Mouse (Mus musculus) heart, postnatal 36 days (tissue): ENCODE results near the gene Btbd3. TPM values are rescaled to one million over a fixed set of nuclear protein-coding genes. Genes with fewer than 3 reads are reported as not detected.

Source experiments
- DNase-seq, 2 experiments: peaks; one replicate each; pipeline ENCODE4 v3.0.0; 2021 to 2022
- intact Hi-C: fragments of 180-260 bp; cut with DNase I; formaldehyde crosslinking; loops from one replicate; pipeline ENCODE4 v1.15.1; 2025
- total RNA-seq, 2 experiments: library from RNA; stranded (reverse); gene quantifications; 2 replicates each; pipeline ENCODE4 v1.2.3; 2021

Gene Btbd3
- 10 to 100 TPM; 13.8 to 17.0 TPM for total RNA-seq

DNA sequence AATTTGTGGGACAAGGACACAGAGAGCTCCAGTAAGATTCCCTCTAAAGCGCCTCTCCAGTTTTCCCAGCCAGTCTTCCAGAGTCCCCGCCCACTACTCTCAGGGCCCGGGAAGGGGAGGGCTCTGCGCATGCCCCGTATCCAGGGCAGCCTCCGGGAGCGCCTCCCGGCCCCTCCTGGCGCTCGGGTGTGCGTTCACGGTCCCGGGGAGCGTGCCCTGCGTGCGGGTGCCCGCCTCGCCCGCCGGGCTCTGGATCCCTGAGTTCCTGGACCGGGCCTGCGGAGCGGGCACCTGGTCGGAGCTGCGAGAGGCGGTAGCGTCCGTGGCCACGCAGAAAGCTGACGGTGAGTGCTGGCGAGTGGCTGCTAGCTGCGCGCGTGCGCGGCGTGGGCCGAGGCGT, at the start of gene Btbd3:
Gene Btbd3 (plus strand): TSS at position 155 of the 400 bp plus-strand sequence.
- peak; percentile 92 to 96 for DNase-seq
- intact Hi-C loops = loop anchor here (2.0 to 5.0 kb wide), 2 partner anchors 22 to 39 kb away; no protein-coding TSS in a partner anchor

DNA sequence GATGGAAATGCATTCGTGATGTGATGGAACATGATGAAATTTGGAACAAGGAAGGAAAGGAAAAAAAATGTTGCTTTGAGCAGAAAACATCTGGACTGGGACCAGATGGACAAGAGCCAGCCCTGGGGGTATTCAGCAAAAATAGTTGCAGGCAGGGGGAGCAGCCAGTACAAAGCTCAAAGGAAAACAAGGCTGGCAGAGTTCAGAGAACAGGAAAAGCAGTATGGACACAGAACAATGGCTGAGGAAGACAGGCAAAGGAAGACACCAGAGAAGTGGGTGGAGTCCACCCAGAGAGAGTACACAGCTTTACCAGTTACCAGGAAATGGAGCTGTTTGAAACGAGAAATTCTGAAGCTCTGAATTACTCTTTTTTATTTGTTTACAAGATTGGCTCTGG, 40.8 kb upstream of the Btbd3 start:
- peak; percentile 75 to 78 for DNase-seq
- intact Hi-C loops = loop anchor here (5.0 to 10.0 kb wide), 3 partner anchors 42 to 183 kb away; partner anchors contain the start of gene Btbd3

DNA sequence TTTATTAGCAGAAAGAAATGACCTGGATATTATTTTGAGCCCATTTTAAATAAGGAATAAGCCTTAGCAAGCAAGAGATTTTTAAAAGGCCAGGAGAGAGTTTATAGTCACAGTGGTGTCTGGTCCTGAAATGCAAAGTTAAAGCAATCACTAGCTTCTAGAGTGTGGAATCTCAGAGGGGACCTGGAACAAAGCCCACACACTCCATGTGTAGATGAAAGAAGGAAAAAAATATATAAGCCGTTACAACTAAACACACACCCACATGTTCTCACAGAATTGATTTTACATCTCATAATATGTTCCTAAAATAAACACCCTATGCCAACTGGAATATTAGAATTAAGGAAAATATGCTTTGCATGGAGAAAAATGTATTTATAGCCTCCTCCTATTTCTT, 36.1 kb upstream of the Btbd3 start:
- DNase-seq = no peak
- intact Hi-C loops = no loop called here

GRCm38 (mm10) chr2:138232247-138232646, 24.1 kb upstream of the Btbd3 start:
- intact Hi-C loops = no loop called here
- DNase-seq = no peak

GRCm38 (mm10) chr2:138236149-138236548, 20.2 kb upstream of the Btbd3 start:
- no peak for DNase-seq
- intact Hi-C loops = no loop called here

DNA sequence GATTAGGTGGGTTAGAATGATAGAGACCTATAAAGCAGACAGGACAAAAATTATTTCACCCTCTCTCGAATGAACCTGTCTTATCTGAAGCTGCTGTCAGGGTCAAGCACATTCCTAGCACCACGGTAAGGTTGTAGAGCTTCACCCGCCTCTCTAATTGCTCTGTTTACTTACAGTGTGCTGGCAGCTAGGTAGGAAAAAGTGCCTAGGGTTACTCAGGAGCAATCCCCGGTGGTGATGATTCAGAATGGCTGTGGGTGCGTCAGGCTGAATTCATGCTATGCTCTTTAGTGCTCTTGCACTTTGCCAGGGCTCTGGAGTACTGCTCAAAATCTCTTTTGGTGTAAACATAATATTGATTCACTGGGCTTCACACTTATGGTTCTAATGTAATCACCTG, 13.9 kb upstream of the Btbd3 start:
- no peak for DNase-seq
- intact Hi-C loops = no loop called here

DNA sequence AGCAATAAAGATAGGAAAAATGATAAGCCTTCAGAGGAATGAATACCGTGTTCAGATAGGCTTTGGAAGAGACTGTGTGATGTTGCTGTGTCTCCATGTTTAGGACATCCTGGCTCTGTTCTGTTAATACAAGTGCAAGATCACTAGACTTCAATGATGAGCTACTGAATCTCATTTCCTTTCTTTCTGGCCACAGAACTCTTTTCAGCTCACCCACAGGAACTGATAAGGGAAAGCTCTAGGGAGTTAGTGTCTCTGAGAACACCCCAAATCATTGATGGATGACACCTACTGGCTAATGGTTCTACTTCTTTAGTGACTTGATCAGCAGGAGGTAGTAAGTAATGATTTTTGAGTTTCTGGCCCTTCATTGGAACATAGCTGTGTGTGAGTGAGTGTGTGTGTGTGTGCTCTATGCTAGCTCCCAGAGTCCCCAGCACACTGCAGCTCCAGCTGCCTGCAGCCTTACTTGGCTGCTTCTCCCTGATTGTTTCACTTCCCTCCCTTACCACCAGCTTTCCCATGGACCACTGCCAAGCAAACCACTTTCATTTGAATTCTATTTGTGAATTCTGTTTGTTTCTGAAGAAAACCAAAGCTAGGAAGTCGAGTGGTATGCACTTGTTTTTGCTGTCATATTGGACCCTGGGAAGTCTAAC, 10.6 kb upstream of the Btbd3 start:
- intact Hi-C loops = loop anchor here (5.0 kb wide), 1 partner anchor 37 kb away; no protein-coding TSS in a partner anchor
- DNase-seq = peak; percentile 53 to 62

GRCm38 (mm10) chr2:138247986-138248385, 8.4 kb upstream of the Btbd3 start:
- DNase-seq = no peak
- intact Hi-C loops = loop anchor here (5.0 kb wide), 1 partner anchor 34 kb away; no protein-coding TSS in a partner anchor

DNA sequence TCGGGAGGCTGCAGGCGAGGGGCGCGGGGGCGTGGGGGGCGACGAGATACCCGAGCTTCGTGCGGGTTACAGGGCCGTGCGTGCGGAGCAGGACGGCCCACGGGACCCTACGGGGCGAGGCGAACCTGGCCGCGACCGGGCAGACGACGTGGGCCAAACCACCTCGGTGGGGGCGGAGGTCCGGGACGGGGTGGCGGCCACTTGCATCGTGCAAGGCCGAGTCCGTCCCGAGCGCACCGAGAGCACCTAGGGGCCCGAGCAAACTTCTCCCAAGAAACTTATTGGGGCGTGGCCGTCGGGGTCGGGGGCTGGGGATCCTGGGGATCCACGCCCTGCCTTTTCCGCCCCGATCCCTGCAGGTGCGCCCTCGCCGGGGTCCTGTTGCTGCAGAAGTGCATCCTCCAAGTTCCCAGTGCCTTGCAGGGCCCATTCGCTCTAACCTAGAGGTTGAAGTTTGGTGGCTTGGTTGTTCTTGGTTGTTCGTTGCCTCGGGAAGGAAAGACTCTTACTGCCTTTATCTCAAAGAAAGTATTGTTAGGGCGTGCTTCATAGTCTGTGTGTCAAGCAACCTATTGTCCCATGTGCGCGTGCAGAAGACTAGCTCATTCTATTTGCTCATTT, 596 bp downstream of the Btbd3 start:
- intact Hi-C loops = loop anchor here (2.0 to 5.0 kb wide), 2 partner anchors 22 to 40 kb away; no protein-coding TSS in a partner anchor
- peak in 1 of 2 experiments; percentile 37 for DNase-seq

GRCm38 (mm10) chr2:138257692-138258315, 1.4 kb downstream of the Btbd3 start:
- intact Hi-C loops = loop anchor here (2.0 to 5.0 kb wide), 2 partner anchors 21 to 41 kb away; no protein-coding TSS in a partner anchor
- DNase-seq = peak; percentile 32 to 45

DNA sequence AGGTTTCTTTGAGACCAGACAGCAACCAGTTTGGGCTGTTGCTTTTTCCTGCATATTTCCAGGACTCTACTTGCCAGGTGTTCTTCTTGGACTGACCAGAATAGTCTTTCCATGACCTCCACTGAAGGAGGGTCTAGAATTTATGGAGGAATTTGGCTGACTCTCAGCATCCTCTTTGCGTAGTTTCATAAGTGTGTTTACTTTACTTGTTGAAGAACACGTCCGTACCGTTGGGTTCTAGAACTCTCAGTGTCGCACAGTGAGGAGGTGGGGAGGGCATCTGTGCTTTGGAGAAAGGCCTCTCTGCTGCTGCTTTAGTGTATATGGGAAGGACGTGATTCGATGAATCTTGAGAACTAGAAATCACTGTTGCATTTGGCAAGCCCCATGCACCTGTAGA, 4.8 kb downstream of the Btbd3 start:
- intact Hi-C loops = loop anchor here (1.0 kb wide), 1 partner anchor 16 kb away; no protein-coding TSS in a partner anchor

DNA sequence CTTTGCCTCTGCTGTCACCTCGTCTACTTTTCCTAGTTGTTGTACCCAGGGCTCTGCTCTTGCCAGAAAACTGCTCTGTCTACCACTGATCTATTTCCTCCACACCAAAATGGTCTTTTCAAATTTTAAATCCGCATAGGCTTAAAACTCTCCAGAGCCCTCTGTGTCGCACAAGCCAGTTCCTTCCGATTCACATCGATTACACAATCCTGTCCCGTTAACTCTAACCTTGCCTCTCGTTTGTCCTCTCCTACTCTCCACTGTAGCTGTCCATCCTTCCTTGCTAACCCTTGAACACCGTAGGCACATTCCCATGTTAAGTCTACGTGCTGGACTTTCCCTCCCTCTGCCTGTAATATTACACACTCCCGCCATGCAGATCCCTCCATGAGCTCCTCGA, 6.5 kb downstream of the Btbd3 start:
- no peak for DNase-seq
- intact Hi-C loops = no loop called here

More for the DNA sequence above, 4.8 kb downstream of the Btbd3 start:
- DNase-seq = no peak

DNA sequence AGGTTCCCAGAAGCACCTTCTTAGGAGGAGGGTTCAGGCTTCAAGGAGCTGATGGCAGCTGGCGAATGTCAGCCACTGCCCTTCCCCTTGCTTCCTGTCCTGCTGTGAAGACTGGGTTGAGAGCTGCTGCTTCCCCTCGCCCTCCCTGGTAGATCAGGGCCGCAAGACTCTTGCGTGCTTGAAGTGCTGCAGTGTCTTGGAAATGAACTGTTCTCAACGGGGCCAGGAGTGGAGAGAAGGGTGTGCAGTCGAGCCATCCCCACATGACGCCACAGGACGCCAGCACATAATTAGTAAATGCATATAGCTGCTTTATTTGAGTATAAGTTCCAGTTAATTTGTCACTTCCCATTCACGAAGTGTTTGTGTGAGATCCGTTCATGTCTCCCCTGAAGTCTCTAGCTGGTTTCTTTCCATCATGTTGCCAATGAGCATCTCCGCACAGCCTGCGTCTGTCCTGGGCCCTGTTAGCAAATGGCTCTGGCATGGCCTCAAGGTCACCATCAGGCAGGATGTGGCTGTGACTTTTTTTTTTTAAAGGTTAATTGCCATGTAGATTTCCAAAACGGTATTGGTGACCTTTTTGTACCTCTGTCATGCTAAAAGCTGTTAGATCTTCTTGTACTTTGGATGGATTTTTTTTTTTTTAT, 9.1 kb downstream of the Btbd3 start:
- intact Hi-C loops = no loop called here

DNA sequence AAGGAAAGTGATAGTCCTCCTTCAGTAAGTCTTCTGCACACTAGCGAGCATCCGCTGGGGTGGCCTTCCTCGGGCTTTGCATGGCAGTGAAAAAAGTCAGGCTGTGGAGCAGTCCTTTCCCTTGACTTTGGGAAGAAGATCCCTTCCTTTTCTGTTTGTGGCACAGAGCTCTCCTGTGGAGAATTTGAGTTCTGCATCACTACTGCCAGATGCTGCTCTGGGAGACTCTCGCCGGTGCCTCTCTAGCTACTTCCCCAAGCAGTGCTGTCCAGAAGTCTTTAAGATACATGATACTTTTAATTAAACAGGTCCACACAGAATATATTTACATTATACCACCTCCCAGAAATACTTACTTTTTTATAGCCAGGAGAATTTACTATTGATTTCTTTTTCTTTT, 10.3 kb downstream of the Btbd3 start:
- intact Hi-C loops = no loop called here
- no peak for DNase-seq

More for the DNA sequence above, 9.1 kb downstream of the Btbd3 start:
- peak; percentile 37 to 39 for DNase-seq

DNA sequence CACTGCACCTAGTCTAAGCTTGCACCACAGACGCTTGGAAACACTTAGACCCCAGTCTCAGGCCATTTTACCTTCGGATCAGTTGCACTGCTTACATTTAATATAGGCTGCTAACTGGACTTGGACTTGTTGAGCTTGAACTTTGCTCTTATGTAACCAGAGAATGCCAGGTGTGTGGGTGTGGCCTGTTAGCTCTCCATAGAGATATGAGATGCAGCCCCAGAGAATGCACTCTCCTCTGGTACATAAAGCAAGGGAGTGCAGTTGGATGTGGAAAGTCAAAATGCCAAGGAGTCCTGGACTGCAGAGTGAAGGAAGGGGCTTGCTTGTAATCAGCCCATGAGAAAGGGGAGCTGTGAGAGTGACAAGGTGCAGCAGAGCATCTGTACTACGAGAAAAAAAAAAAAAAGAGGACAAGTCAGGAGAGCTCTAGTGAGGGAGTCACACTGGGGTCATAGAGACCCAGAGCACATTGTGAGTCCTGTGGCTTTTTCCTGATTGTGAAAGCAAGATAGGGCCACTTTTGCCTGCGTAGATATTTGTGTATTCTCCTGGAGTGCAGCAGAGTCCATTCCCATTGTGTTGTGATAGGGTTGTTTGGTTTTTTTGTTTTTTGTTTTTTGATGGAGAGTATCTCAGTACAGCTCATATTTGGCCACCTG, 11.6 kb downstream of the Btbd3 start:
- intact Hi-C loops = no loop called here
- no peak for DNase-seq

GRCm38 (mm10) chr2:138269330-138269729, 13.0 kb downstream of the Btbd3 start:
- no peak for DNase-seq
- intact Hi-C loops = no loop called here

DNA sequence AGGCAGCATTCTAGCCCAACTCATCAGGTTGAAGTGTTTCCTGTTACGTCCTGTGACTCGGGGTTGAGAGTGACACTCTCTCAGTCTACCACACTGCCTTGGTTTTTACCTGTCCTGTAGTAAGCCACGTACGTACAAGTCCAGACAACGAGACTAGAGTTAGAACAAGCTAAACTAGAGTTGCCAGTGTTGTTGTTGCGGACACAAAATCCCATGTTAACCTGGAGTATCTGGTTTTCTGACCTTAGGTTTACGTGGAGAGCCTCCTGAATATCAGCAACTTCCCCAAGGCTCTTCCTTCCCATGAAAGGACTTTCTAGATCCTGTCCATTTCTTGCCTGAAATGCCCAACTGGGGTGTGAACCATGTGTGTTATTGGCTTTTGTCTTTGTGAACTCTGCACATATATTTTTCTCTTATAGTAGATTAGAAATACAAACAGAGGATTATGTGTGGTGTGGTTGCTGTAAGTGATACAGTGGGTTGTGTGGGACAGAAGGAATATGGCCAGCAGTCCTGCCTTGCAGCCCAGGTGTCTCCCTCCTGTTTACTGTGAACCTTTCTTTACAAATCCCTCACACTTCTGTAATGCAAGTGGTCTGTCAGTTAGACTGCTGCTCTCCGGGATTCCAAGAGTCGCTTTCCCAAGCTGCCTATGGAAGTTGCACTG, 17.2 kb downstream of the Btbd3 start:
- DNase-seq = no peak
- intact Hi-C loops = loop anchor here (10.0 kb wide), 1 partner anchor 1159 kb away; the partner anchor contains the start of gene Jag1

- DNase-seq = no peak
- intact Hi-C loops = loop anchor here (10.0 kb wide), 1 partner anchor 1159 kb away; the partner anchor contains the start of gene Jag1
Measured at GRCm38 (mm10) chr2:138274086-138274485, 17.7 kb downstream of the Btbd3 start.
